Mouse (Mus musculus): Measurements from ENCODE around the gene Cfap43.

Cfap43 gene

DNA sequence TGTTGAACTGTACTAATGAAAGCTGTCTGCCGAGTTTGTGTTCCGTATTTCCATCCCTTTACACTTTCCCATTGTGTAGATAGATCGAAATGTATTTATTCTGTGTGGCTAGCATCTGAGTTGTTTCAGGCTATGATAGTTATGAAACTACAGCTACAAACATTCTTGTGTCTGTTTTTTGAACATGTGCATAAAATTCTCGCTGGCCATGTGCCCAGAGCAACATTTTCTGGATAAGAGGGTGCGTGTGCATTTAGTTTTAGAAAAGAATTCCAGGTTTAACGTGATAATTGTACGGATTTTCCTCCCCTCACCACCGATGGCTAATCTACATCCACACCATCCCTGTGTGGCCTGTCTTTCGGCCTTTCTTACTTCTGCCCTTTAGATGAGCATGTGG is 205.6 kb downstream of the Cfap43 start:
- no peak for DNase-seq (ENCODE audit: low spot score)

DNA sequence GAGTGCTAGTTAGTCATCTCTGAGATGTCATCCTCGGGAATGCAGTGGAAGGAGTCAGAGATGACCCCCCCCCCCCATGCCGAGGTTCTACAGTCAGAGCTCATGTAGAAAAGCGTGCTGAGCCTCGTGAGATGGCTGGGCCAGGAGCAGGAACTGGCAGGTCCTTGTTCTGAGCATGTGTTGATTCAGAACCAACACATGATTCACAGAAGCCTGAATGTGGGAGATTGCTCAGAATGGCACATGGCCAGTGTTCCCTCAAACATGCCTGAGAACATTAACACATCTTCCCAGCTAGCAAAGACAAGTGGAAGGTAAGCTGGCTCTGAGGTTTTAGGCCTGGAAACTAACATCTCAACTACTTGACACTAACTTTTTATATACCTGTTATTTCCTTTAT is 208.7 kb downstream of the Cfap43 start:
- DNase-seq (ENCODE audit: low spot score) = peak; percentile 45

DNA sequence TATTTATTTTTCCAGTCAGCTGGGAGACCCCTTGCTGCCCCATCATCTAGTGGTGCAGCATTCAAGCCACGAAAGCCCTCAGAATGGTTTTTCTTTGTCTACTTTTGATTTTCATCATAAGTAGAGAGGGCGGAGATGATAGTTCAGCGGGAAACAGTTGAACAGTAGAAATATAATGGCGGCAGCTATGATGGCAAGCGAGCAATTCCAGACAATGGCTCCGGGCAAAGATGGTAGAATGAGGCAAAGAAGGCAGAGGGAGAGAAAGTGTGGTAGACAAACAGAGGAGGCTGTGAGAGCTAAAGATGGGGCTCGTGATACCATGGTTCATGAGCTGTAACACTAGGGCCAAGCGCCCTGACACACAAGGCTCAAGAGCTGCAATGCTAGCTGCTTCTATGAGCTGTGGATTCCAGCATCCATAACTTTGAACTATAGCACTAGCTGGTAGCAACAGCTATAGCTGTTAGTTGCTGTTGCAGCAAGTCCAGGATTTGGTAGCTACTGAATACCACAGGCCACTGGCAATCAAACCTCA is 213.2 kb downstream of the Cfap43 start:
- no peak for DNase-seq (ENCODE audit: low spot score)

DNA sequence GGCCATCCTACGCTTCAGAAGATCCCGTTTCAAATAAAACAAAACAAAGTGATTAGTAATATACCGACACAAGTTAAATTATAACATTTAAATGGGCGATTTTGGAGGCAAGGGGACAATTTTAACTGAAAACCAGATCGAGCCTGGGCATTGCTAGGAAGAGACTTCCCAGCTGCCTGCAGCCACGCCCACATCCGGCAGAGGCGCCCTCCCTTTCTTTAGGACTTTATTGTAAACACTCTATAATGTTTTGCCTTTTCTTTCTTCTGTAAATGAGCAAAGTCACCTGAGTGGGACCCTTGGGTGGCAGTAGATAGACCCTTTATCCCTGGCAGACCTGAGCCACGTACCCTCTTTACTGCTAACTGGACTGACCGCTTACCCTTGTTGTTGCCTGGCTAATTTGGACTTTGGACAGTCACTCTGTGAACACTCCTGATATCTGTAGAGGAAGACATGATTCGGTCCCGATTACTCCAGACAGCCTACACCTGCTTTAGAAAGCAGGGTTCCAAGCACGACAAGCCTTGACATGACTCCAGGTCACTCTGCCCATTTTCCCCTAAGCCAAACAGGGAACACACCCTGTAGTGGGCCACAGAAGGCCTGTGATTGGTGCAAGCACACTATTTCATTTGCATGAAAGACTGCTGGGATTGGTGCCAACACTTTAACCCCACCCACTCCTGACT is 213.9 kb downstream of the Cfap43 start:
- no peak for DNase-seq (ENCODE audit: low spot score)

DNA sequence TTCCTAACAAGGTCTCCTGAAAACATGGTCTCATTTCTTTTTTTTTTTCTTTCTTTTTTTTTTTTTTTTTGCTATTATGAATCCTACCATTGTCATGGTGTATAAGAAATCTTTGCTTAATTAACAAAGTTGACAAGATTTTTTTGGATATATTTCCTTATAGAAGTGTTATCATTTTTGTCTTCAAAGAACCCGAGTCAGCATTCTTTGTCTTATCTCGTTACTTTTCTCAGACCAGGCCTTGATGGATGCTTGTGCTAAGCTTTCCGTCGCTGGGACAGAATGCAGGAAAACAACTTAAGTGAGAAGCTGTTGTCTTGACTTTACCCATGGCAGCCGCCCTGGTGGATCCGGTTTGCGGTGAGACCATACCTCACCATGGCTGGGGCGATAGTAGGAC is 218.6 kb downstream of the Cfap43 start:
- DNase-seq (ENCODE audit: low spot score) = no peak

DNA sequence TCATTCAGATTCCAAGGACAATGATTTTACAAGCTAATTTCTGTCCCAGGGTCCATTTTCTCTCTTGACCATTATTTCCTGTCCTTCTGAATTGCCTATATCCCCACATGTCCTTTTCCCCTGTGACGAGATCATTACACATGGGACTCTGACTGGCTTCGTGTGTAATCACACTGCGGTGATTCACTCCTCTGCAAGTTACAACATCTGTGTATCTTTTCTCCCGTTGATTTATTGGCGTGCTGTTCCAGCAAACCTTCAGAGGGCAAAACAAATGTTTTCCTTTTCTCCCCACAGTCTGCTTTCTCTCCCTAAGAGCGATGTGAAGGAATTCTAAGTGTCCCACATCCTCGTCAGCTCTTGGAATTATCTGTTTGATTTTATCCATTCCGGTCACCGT is 219.3 kb downstream of the Cfap43 start:
- DNase-seq (ENCODE audit: low spot score) = no peak

DNA sequence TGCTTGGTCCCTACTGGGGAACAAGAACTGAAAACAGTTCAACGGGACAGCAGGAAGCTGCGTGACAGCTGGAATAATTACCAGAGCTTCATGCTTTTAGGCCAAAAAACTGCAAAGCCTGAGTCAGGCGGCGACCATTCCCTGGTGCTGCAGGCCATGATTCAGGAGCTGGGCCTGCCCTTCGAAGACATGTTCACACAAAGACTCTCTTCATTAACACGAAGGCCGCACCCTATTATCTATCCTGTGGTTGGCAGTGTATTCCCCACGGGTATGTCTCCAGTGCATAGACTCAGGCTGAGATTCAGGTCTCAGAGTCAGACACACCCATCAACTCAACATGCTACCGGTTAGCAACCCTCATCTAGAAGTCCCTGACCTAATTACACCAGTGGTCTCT is 220.8 kb downstream of the Cfap43 start:
- no peak for DNase-seq (ENCODE audit: low spot score)

DNA sequence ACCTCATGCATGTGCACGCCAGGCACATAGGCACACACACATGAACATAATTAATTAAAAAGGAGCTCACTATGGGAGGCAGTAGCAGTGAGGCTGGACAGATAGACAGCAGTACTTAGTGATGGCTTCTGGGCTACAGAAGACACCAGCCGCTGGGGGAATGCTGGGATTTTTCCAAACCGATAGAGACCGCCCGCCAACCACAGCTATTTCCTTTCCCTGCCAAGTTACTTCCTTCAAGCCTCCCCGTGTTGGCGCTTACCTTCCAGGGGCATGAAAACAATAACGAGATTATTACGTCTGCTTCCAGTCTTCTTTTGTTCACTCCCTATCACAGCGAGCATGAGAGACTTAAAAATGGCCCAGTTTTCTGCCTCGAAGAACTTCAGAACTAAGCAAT is 222.0 kb downstream of the Cfap43 start:
- no peak for DNase-seq (ENCODE audit: low spot score)

DNA sequence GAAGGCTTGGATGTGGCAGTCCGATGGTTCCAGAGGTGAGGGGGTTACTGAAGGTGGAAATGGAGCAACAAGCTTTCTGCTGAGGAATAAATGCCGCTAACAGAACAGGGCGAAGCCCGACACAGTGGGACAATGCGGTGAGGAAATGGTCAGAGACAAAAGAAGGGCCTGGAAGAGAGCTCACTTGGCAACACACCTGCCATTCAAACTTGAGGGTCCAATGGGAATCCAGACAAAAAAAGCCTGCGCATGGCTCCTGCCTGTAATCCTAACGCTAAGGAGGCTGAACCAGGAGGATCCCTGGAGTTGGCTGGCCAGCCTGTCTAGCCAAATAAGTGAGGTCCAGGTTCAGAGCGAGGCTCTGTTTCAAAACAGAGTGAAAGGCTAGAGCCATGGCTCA is 222.7 kb downstream of the Cfap43 start:
- no peak for DNase-seq (ENCODE audit: low spot score)

DNA sequence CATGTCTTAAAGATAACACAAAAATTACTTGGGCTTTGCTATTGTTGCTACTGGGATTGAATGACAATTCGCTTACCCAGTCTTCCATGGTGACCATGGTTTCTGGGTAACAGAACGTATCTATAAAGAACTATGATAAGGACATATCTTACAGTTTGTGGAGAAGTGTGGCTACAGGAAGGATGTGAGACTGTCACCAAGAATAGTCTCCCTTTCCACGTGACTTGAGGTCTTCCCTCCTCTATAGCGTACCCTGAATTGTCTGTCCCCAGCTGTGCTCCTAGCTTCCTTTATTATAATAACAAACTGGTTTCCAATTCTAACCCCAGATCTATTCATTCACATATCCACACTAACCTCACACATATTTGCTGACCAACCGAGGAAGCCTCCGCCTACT is 223.4 kb downstream of the Cfap43 start:
- DNase-seq (ENCODE audit: low spot score) = no peak

DNA sequence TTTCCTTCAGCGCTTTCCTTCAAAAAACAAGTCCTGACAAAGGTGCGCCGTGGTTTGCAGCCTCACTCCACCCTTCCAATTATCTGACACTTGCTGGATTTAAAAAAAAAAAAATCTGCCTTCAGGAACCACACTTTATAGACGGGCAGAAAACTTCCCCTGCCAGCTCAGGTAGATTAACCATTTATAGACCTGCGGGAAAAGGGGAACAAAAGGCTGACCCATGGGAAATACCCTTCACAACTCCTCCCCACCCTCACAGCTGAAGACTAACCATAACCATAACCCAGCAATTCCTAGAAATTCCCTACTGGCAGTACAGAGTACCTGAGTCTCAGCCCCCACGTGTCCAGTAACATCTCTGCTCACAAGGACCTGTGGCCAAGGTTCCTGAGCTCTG is 227.1 kb downstream of the Cfap43 start, which contains the start of gene Col17a1:
Gene Col17a1 (minus strand): TSS at position 101 of the 400 bp plus-strand sequence.
- DNase-seq (ENCODE audit: low spot score) = no peak

DNA sequence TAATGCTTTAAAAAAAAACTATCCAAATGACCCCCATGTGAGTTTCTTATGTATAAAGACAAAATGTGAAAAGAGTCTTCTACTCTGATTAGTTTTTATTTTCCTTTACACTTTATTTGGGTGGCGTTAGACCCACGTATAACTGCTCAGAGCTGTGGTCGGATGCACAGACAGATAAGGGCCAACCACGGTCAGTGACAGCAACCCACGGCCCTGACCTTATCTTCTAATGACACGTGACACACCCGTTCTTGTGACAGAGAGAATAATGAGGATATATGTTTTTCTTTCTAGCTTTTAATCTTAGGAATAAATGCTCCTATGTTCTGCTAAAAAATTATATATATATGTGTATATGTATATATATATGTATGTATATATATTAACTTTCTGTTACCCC is 229.5 kb downstream of the Cfap43 start:
- no peak for DNase-seq (ENCODE audit: low spot score)

Measured in layer of hippocampus, adult 11-12 months (tissue).